Mouse (Mus musculus) B cell, adult 2 months (primary cell): Measurements from ENCODE around the gene Il18rap.
"Not testable (repeated sequence)": the region's sequence is repeated elsewhere in the genome, so short reads cannot be mapped to it uniquely, and the experiment has no call there.

Experiments
- DNase-seq, 2 experiments: peaks; one replicate each; pipeline ENCODE4 v3.0.0; 2022

The Il18rap gene

GRCm38 (mm10) chr1:40546645-40547044, 31.5 kb downstream of the Il18rap start:
- DNase-seq, result no peak

- DNase-seq, result no peak
Measured at GRCm38 (mm10) chr1:40547064-40547572, 32.0 kb downstream of the Il18rap start.

GRCm38 (mm10) chr1:40547762-40548161, 32.6 kb downstream of the Il18rap start:
- DNase-seq, result no peak

- no peak for DNase-seq
Measured at GRCm38 (mm10) chr1:40569374-40569773, 54.2 kb downstream of the Il18rap start.

GRCm38 (mm10) chr1:40579784-40580183, 64.6 kb downstream of the Il18rap start, which contains the start of gene Slc9a4:
Gene Slc9a4, plus strand, starts transcription at chr1:40580081.
- peak; percentile 22 to 31 for DNase-seq

- DNase-seq, result no peak
Measured at GRCm38 (mm10) chr1:40580269-40580668, 65.1 kb downstream of the Il18rap start.

- no peak for DNase-seq
Measured at GRCm38 (mm10) chr1:40586776-40587175, 71.6 kb downstream of the Il18rap start.

- no peak for DNase-seq
Measured at GRCm38 (mm10) chr1:40590931-40591330, 75.8 kb downstream of the Il18rap start.

- peak in 1 of 2 experiments; percentile 4 for DNase-seq
Measured at GRCm38 (mm10) chr1:40597822-40598221, 82.7 kb downstream of the Il18rap start.

- DNase-seq, result not testable (repeated sequence)
Measured at GRCm38 (mm10) chr1:40599661-40600060, 84.5 kb downstream of the Il18rap start.

- no peak for DNase-seq
Measured at GRCm38 (mm10) chr1:40600394-40601327, 85.5 kb downstream of the Il18rap start.
